Mouse (Mus musculus) CH12.LX (cell line): ENCODE data around the gene Vac14. TPM values are rescaled to one million over a fixed set of nuclear protein-coding genes. Genes with fewer than 3 reads are reported as not detected.

Source experiments
- DNase-seq: peaks from one replicate; pipeline ENCODE4 v3.0.0-alpha.2; 2013; ENCODE audit errors: extremely low read depth
- H3K27ac ChIP-seq: 2 replicates; pipeline ENCODE4 v1.5.1; 2012; ENCODE audit warnings: low read depth, mild to moderate bottlenecking, control low read depth, moderate library complexity; ENCODE audit not compliant: insufficient read depth
- H3K27me3 ChIP-seq: replicated peaks from 2 replicates; pipeline ENCODE3; 2012; ENCODE audit warnings: inconsistent platforms
- H3K36me3 ChIP-seq, 2 experiments: replicated peaks in 1 of 2; 2 replicates each; pipeline versions ENCODE3 to v1.6.1; 2012; ENCODE audit warnings: inconsistent platforms in 1 of 2, low read length in 1 of 2, mild to moderate bottlenecking in 1 of 2, mixed read lengths in 1 of 2, moderate library complexity in 1 of 2; ENCODE audit not compliant: control insufficient read depth in 1 of 2, insufficient read depth in 1 of 2
- H3K4me1 ChIP-seq, 2 experiments: 2 replicates each; pipeline ENCODE4 v1.6.1; 2012; ENCODE audit warnings: inconsistent platforms in 1 of 2, moderate library complexity in 1 of 2; ENCODE audit not compliant: insufficient read depth in 2 of 2, control insufficient read depth in 1 of 2
- H3K4me2 ChIP-seq: 2 replicates; pipeline ENCODE4 v1.6.1; 2012; ENCODE audit warnings: low read depth, mild to moderate bottlenecking, control low read depth; ENCODE audit not compliant: poor library complexity, insufficient read depth, severe bottlenecking
- H3K4me3 ChIP-seq, 3 experiments: fragments of 150-350 bp in 1 of 3; sonication (generic) in 1 of 3; replicated peaks in 1 of 3; 2 replicates each; pipeline versions ENCODE3 to v1.5.1; 2011 to 2012; ENCODE audit warnings: low read depth in 2 of 3, low read length in 2 of 3, mild to moderate bottlenecking in 2 of 3, moderate library complexity in 2 of 3, control low read depth in 1 of 3, improper control_type of control experiment in 1 of 3, inconsistent platforms in 1 of 3, mixed read lengths in 1 of 3; ENCODE audit not compliant: poor library complexity in 1 of 3
- H3K79me2 ChIP-seq: replicated peaks from 2 replicates; pipeline ENCODE4 v1.6.1; 2012; ENCODE audit warnings: mild to moderate bottlenecking, moderate library complexity; ENCODE audit not compliant: control insufficient read depth, poor library complexity, insufficient read depth, severe bottlenecking; ENCODE audit errors: extremely low read depth
- H3K9ac ChIP-seq: 2 replicates; pipeline ENCODE4 v1.6.1; 2012; ENCODE audit warnings: low read depth, mild to moderate bottlenecking, control low read depth, moderate library complexity; ENCODE audit not compliant: insufficient read depth
- H3K9me3 ChIP-seq: replicated peaks from 2 replicates; pipeline ENCODE3; 2012; ENCODE audit warnings: low read length, inconsistent platforms, mixed read lengths
- BHLHE40 ChIP-seq: IDR thresholded peaks from 2 replicates; pipeline ENCODE4 v1.6.1; 2011; ENCODE audit warnings: mild to moderate bottlenecking, low read depth, low read length, improper control_type of control experiment
- CHD2 ChIP-seq: IDR thresholded peaks from 2 replicates; pipeline ENCODE4 v1.6.1; 2011; ENCODE audit warnings: low read length, improper control_type of control experiment
- ELF1 ChIP-seq: IDR thresholded peaks from 2 replicates; pipeline ENCODE4 v1.6.1; 2014; ENCODE audit warnings: low read depth, mild to moderate bottlenecking, inconsistent platforms, low read length, improper control_type of control experiment
- GABPA ChIP-seq: IDR thresholded peaks from 2 replicates; pipeline ENCODE4 v1.6.1; 2012; ENCODE audit warnings: low read depth, low read length, improper control_type of control experiment, inconsistent platforms; ENCODE audit not compliant: insufficient replicate concordance
- JUN ChIP-seq: IDR thresholded peaks from 2 replicates; pipeline ENCODE4 v1.6.1; 2011; ENCODE audit warnings: low read depth, mild to moderate bottlenecking, low read length, improper control_type of control experiment, moderate library complexity; ENCODE audit not compliant: insufficient read depth
- KAT2A ChIP-seq: IDR thresholded peaks from 2 replicates; pipeline ENCODE4 v1.6.1; 2012; ENCODE audit warnings: low read length, improper control_type of control experiment, inconsistent platforms; ENCODE audit not compliant: insufficient replicate concordance
- MAX ChIP-seq: IDR thresholded peaks from 2 replicates; pipeline ENCODE4 v1.6.1; 2011; ENCODE audit warnings: low read length, improper control_type of control experiment
- MAZ ChIP-seq: IDR thresholded peaks from 2 replicates; pipeline ENCODE4 v1.6.1; 2012; ENCODE audit warnings: low read depth, mild to moderate bottlenecking, inconsistent platforms, low read length, improper control_type of control experiment, moderate library complexity
- MXI1 ChIP-seq: IDR thresholded peaks from 2 replicates; pipeline ENCODE4 v1.6.1; 2011; ENCODE audit warnings: mild to moderate bottlenecking, low read depth, low read length, improper control_type of control experiment
- NELFE ChIP-seq: IDR thresholded peaks from 2 replicates; pipeline ENCODE4 v1.6.1; 2011; ENCODE audit warnings: low read depth, low read length, improper control_type of control experiment
- NRF1 ChIP-seq: IDR thresholded peaks from 2 replicates; pipeline ENCODE4 v1.6.1; 2014; ENCODE audit warnings: low read depth, mild to moderate bottlenecking, inconsistent platforms, low read length, improper control_type of control experiment, moderate library complexity
- PAX5 ChIP-seq: IDR thresholded peaks from 2 replicates; pipeline ENCODE4 v1.6.1; 2012; ENCODE audit warnings: low read length, inconsistent platforms, mixed read lengths
- RAD21 ChIP-seq: IDR thresholded peaks from 2 replicates; pipeline ENCODE4 v1.6.1; 2011; ENCODE audit warnings: low read depth, mild to moderate bottlenecking, low read length, improper control_type of control experiment, moderate library complexity
- SMC3 ChIP-seq: IDR thresholded peaks from 2 replicates; pipeline ENCODE4 v1.6.1; 2011; ENCODE audit warnings: low read depth, low read length, improper control_type of control experiment
- TBP ChIP-seq: conservative IDR thresholded peaks from 2 replicates; pipeline ENCODE4 v1.6.1; 2011; ENCODE audit warnings: low read depth, low read length, improper control_type of control experiment
- USF1 ChIP-seq: IDR thresholded peaks from 2 replicates; pipeline ENCODE4 v1.6.1; 2014; ENCODE audit warnings: low read depth, mild to moderate bottlenecking, inconsistent platforms, low read length, improper control_type of control experiment
- ZC3H11A ChIP-seq: IDR thresholded peaks from 2 replicates; pipeline ENCODE4 v1.6.1; 2012; ENCODE audit warnings: low read depth, mild to moderate bottlenecking, inconsistent platforms, low read length, improper control_type of control experiment
- ZNF384 ChIP-seq: IDR thresholded peaks from 2 replicates; pipeline ENCODE4 v1.6.1; 2012; ENCODE audit warnings: low read depth, low read length, improper control_type of control experiment, inconsistent platforms
- dilution Hi-C: fragments of 300-500 bp; cut with MboI; formaldehyde crosslinking; loops from 2 replicates; pipeline ENCODE4 v1.14.3; 2020; ENCODE audit warnings: low sequenced_read_pairs; ENCODE audit not compliant: extremely low pct_unique_long_range_greater_than_20kb, extremely low pct_ligation_motif_present
- in situ Hi-C: fragments of 300-500 bp; cut with MboI; formaldehyde crosslinking; loops from 3 replicates; pipeline ENCODE4 v1.14.3; 2019; ENCODE audit warnings: low sequenced_read_pairs, low pct_ligation_motif_present, low pct_unique_long_range_greater_than_20kb, mixed read lengths
- polyA plus RNA-seq: library from polyadenylated mRNA; unstranded; fragments of >175 nt; gene quantifications from 2 replicates; pipeline ENCODE4 v1.2.1, GENCODE M21; 2012; ENCODE audit warnings: low read depth; ENCODE audit not compliant: insufficient read length
- total RNA-seq, 2 experiments: library from RNA; depleted of rRNA; stranded (reverse); fragments of 300-350 nt in 1 of 2; fragments of >200 nt in 1 of 2; gene quantifications; 2 replicates each; pipeline ENCODE4 v1.2.3; 2012 to 2014

Vac14 gene
- total and polyA plus RNA-seq, 3 experiments = 20.9 to 73.8 (median 28.2) TPM

GRCm38 (mm10) chr8:110722414-110723011 is 104.1 kb downstream of the Vac14 start:
- Histone ChIP-seq H3K36me3 (peaks cover 0 to 30% of the 10 kb centered on the region in 2 experiments), H3K79me2 (no peaks in the 10 kb centered on the region), H3K4me3 (no peak overlapping the region), H3K4me1 (0 out of 4 replicates have a peak, but pooled peaks cover 0 to 3% of the 10 kb centered on the region in 2 experiments)
- dilution Hi-C loops = no loop called here
- DNase-seq = no peak
- TF ChIP-seq MAZ = no peak
- TF ChIP-seq GABPA = no peak
- TF ChIP-seq NELFE = no peak
- TF ChIP-seq USF1 = no peak
- no peak for TF ChIP-seq ELF1
- TF ChIP-seq CHD2 = no peak
- no peak for TF ChIP-seq ZC3H11A
- no peak for TF ChIP-seq SMC3
- TF ChIP-seq RAD21 = no peak
- TF ChIP-seq NRF1 = no peak
- no peak for TF ChIP-seq PAX5
- no peak for TF ChIP-seq ZNF384
- no peak for TF ChIP-seq BHLHE40
- TF ChIP-seq KAT2A = no peak
- TF ChIP-seq MAX = no peak
- TF ChIP-seq JUN = no peak
- no peak for TF ChIP-seq TBP
- TF ChIP-seq MXI1 = no peak
- TF ChIP-seq, all 38 proteins: peak for 0
- Histone ChIP-seq H3K4me2 (no peak overlapping the region), H3K27me3 (no peaks in the 10 kb centered on the region), H3K9ac (no peak overlapping the region), H3K9me3 (no peaks in the 10 kb centered on the region), H3K27ac (no peak overlapping the region)
- in situ Hi-C loops = loop anchor here (5.0 kb wide), 1 partner anchor 85 kb away; no protein-coding TSS in a partner anchor

- in situ Hi-C loops = loop anchor here (5.0 kb wide), 1 partner anchor 87 kb away; no protein-coding TSS in a partner anchor
- H3K9me3 ChIP-seq = no peaks in the 10 kb centered on the region
- H3K27me3 ChIP-seq = no peaks in the 10 kb centered on the region
- no peaks in the 10 kb centered on the region for H3K79me2 ChIP-seq
- no peak for DNase-seq
- H3K4me2 ChIP-seq = no peak overlapping the region
- H3K4me1 ChIP-seq = 0 out of 4 replicates have a peak, but pooled peaks cover 0 to 3% of the 10 kb centered on the region in 2 experiments
- TF ChIP-seq MXI1 = no peak
- no peak for TF ChIP-seq ZNF384
- TF ChIP-seq KAT2A = no peak
- TF ChIP-seq, all 38 proteins: peak for 0
- dilution Hi-C loops = no loop called here
- Histone ChIP-seq H3K36me3 (peaks cover 0 to 15% of the 10 kb centered on the region in 2 experiments), H3K4me3 (no peak overlapping the region), H3K9ac (no peak overlapping the region), H3K27ac (no peak overlapping the region)
These were observed 106.1 kb downstream of the Vac14 start for GRCm38 (mm10) chr8:110724493-110724892.
